9 mouse cellular contexts compared by ENCODE assay signal in genomic region chr7:4844245-4844916, GRCm38 (mm10). TPM values are rescaled to one million over a fixed set of nuclear protein-coding genes. Genes with fewer than 3 reads are reported as not detected.
DNase-seq lines count a peak whose midpoint lies in the region; ATAC-seq and TF ChIP-seq lines count a peak whose summit lies in the region.
"Had no signal": no experiment of that assay in that cellular context is flagged by ENCODE, and none has a peak within 500 bp of the region (broad histone marks: within the 10 kb centered on the region; RNA-seq: fewer than 3 reads in every experiment).

Gene Shisa7 (minus strand): TSS chr7:4844696.

- peak within 1 kb of the TSS; percentile 34 for H3K4me3 ChIP-seq in heart, postnatal 0 days (ENCODE audit: low read depth, low read length)
- peak within 1 kb of the TSS; percentile 48 for H3K4me3 ChIP-seq in embryonic facial prominence, embryonic 13.5 days
- H3K4me3 ChIP-seq in intestine, postnatal 0 days (ENCODE audit: low read depth, low read length): peak within 1 kb of the TSS; percentile 44
- peak within 1 kb of the TSS; percentile 64 for H3K4me3 ChIP-seq in midbrain, embryonic 13.5 days (replicated peaks)

- H3K9ac ChIP-seq in heart, postnatal 0 days (replicated peaks; ENCODE audit: low read depth, low read length): no peak within 1 kb of the TSS
- H3K9ac ChIP-seq in embryonic facial prominence, embryonic 13.5 days: peak within 1 kb of the TSS; percentile 66
- peak within 1 kb of the TSS; percentile 11; the same call in 1 of the 2 replicates for H3K9ac ChIP-seq in intestine, postnatal 0 days (ENCODE audit: low read depth, low read length)
- peak within 1 kb of the TSS; percentile 76 for H3K9ac ChIP-seq in midbrain, embryonic 13.5 days (replicated peaks)

- no peak within 1 kb of the TSS for H3K27ac ChIP-seq in heart, postnatal 0 days (ENCODE audit: low read depth)
- H3K27ac ChIP-seq in embryonic facial prominence, embryonic 13.5 days: no peak within 1 kb of the TSS
- no peak within 1 kb of the TSS for H3K27ac ChIP-seq in intestine, postnatal 0 days (ENCODE audit: low read depth, low read length)
- peak within 1 kb of the TSS; percentile 84 for H3K27ac ChIP-seq in midbrain, embryonic 13.5 days

- H3K9me3 ChIP-seq in heart, postnatal 0 days (replicated peaks; ENCODE audit: control insufficient read depth, low read length): no peaks in the 10 kb centered on the region
- H3K9me3 ChIP-seq in embryonic facial prominence, embryonic 13.5 days: no peaks in the 10 kb centered on the region
- no peaks in the 10 kb centered on the region for H3K9me3 ChIP-seq in intestine, postnatal 0 days (ENCODE audit: control insufficient read depth)
- no peaks in the 10 kb centered on the region for H3K9me3 ChIP-seq in midbrain, embryonic 13.5 days

- peak within 1 kb of the TSS; percentile 46 for H3K4me2 ChIP-seq in heart, postnatal 0 days (ENCODE audit: low read depth, low read length)
- peak within 1 kb of the TSS; percentile 94 for H3K4me2 ChIP-seq in embryonic facial prominence, embryonic 13.5 days
- peak within 1 kb of the TSS; percentile 70 for H3K4me2 ChIP-seq in intestine, postnatal 0 days (replicated peaks; ENCODE audit: low read depth)
- H3K4me2 ChIP-seq in midbrain, embryonic 13.5 days (replicated peaks): peak within 1 kb of the TSS; percentile 88

- no peaks in the 10 kb centered on the region for H3K4me1 ChIP-seq in heart, postnatal 0 days (ENCODE audit: control insufficient read depth, insufficient read depth)
- H3K4me1 ChIP-seq in embryonic facial prominence, embryonic 13.5 days: peaks cover 28% of the 10 kb centered on the region
- H3K4me1 ChIP-seq in intestine, postnatal 0 days (replicated peaks; ENCODE audit: control insufficient read depth, insufficient read depth, low read length): 0 out of 2 replicates have a peak, but pooled peaks cover 3% of the 10 kb centered on the region
- H3K4me1 ChIP-seq in midbrain, embryonic 13.5 days (replicated peaks): peaks cover 36% of the 10 kb centered on the region

- intact Hi-C loops in heart, postnatal 25 days (cut with DNase I): no loop called here

- no peak for DNase-seq in heart, postnatal 0 days (ENCODE audit: low spot score)
- DNase-seq in heart, postnatal 25 days (ENCODE audit: low spot score): no peak
- no peak for DNase-seq in urinary bladder, postnatal 10 days (ENCODE audit: low spot score)

- ATAC-seq in heart, postnatal 0 days (ENCODE audit: insufficient read depth, low read depth): no peak
- ATAC-seq in embryonic facial prominence, embryonic 13.5 days (ENCODE audit: insufficient number of reproducible peaks, insufficient read depth, low FRiP score, low TSS enrichment, low read depth): no peak
- ATAC-seq in intestine, postnatal 0 days: peak; percentile 24; the same call in 1 of the 2 replicates
- ATAC-seq in midbrain, embryonic 13.5 days: peak; percentile 80
- no peak for ATAC-seq in erythroblast, adult 5-6 weeks (replicated peaks; ENCODE audit: low FRiP score, poor library complexity, severe bottlenecking)
- ATAC-seq in inflammation-experienced regulatory T-cells, adult 6 months: no peak

- H3K27me3 ChIP-seq in heart, postnatal 0 days (ENCODE audit: control insufficient read depth, insufficient read depth, low read length): peaks cover 57% of the 10 kb centered on the region
- H3K27me3 ChIP-seq in embryonic facial prominence, embryonic 13.5 days: peaks cover 79% of the 10 kb centered on the region
- H3K27me3 ChIP-seq in intestine, postnatal 0 days (replicated peaks; ENCODE audit: control insufficient read depth, insufficient read depth, low read length): peaks cover 53% of the 10 kb centered on the region
- peaks cover 44% of the 10 kb centered on the region for H3K27me3 ChIP-seq in midbrain, embryonic 13.5 days

- H3K36me3 ChIP-seq in heart, postnatal 0 days (replicated peaks; ENCODE audit: control insufficient read depth, insufficient read depth, low read length): no peaks in the 10 kb centered on the region
- no peaks in the 10 kb centered on the region for H3K36me3 ChIP-seq in embryonic facial prominence, embryonic 13.5 days
- H3K36me3 ChIP-seq in intestine, postnatal 0 days (ENCODE audit: control insufficient read depth, insufficient read depth): no peaks in the 10 kb centered on the region
- no peaks in the 10 kb centered on the region for H3K36me3 ChIP-seq in midbrain, embryonic 13.5 days

- no peak for TF ChIP-seq CTCF in heart, postnatal 0 days (IDR thresholded peaks at IDR 0.05; ENCODE audit: low read depth)
- no peak for TF ChIP-seq CTCF in intestine, postnatal 0 days (IDR thresholded peaks at IDR 0.05; ENCODE audit: low read depth)

- TF ChIP-seq EP300 in heart, postnatal 0 days (IDR thresholded peaks at IDR 0.05; ENCODE audit: low read depth): no peak

- 2% methylated on average over 38 of the region's 41 CpGs for WGBS in heart, postnatal 0 days
- WGBS in embryonic facial prominence, embryonic 13.5 days: 1% methylated on average over 41 of the region's 41 CpGs
- WGBS in intestine, postnatal 0 days: under 1% methylated on average over 41 of the region's 41 CpGs
- WGBS in midbrain, embryonic 13.5 days: under 1% methylated on average over 41 of the region's 41 CpGs

RNA-seq across cellular contexts. Expression of gene Shisa7, which starts in this region (rescaled TPM):
- 0.23 TPM in 1 of 2 replicates, not detected in the other for total RNA-seq in heart, postnatal 0 days (2014; rRNA removed; ENCODE audit: low replicate concordance)
- not detected in 2 replicates for polyA plus RNA-seq in heart, postnatal 0 days (2015; fragmentation: Nextera tagmentation; extraction: Ambion mirVana)
- total RNA-seq in heart, postnatal 25 days (2021): under 1 TPM in 1 of 2 experiments, not detected in 1; 0.08 TPM
- polyA plus RNA-seq in embryonic facial prominence, embryonic 13.5 days (2015; fragmentation: Nextera tagmentation; extraction: Ambion mirVana): 0.39 and 0.63 TPM in 2 replicates
- 0.07 and 0.09 TPM in 2 replicates for polyA plus RNA-seq in intestine, postnatal 0 days (2015; fragmentation: Nextera tagmentation; extraction: Ambion mirVana)
- polyA plus RNA-seq in midbrain, embryonic 13.5 days (2015; fragmentation: Nextera tagmentation; extraction: Ambion mirVana): 8.8 and 9.7 TPM in 2 replicates
- total RNA-seq in erythroblast, adult 5-6 weeks (2015; ENCODE audit: low replicate concordance): not detected in 2 replicates
- total RNA-seq in erythroblast, adult 5-6 weeks (2017; ENCODE audit: low replicate concordance): not detected in 2 replicates
- not detected for polyA plus RNA-seq in inflammation-experienced regulatory T-cells, adult 6 months (2017; shearing (Covaris generic))
- total RNA-seq: MEL had no signal

Comparison
In these comparisons a context has a peak if more than half of its experiments do, and no peak if none do; other contexts are left out.
1. Peak in ATAC-seq, H3K4me3 ChIP-seq, H3K9ac ChIP-seq and H3K4me2 ChIP-seq in intestine, postnatal 0 days; RNA of the gene not detected or under 1 TPM.